Mouse (Mus musculus): ENCODE measurements at regions not wholly inside any gene's neighbourhood (a gene's known extent, or its start where the extent isn't known, plus 50 kb on each side); places are given as distances from the start of the nearest gene placed in this dataset.
A peak's percentile ranks its signal among the peaks of the same experiment; 100 is the strongest.
"Not testable (repeated sequence)": the region's sequence is repeated elsewhere in the genome, so short reads cannot be mapped to it uniquely, and the experiment has no call there.

DNA sequence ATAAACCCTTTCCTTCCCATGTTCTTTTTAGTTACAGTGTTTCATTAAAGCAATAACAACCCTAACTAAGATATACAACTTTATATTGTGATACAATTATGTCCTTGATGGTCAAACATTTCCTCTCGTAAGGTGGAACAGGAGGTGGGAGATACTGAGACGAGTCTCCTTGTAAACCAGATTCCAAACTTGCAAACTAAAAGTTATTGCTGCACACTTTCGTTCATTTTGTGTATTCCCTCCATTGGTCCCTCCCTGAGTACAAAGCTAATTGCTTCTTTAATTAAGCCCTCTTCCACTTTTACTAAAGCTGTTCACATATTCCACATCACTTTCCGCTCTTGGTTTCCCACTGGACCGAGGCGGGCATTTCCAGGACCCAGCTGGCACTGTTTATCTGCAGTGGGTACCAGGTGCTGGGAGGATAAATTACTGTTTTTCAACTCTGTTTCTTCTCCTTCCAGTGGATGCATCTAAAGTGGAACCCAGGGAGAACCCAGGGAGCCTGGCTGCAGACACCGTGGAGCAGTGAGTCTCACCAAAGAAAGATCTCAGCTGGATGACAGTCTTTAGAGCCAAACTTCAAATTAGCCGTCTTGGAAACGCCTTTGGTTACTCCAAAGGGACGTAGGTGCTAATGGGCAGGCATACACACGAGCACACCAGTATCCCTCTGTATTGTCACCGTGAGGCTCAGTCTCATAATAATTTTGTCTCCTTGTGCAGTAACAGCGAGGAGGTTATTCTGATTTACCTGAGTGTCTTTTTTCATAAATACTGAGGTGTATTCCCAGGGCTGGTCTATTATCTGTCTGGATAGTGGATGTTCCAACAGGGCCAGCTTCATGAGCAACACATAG lies 95.5 kb upstream of the Cpsf6 start:
- no peak for DNase-seq (ENCODE audit: low read depth)

DNA sequence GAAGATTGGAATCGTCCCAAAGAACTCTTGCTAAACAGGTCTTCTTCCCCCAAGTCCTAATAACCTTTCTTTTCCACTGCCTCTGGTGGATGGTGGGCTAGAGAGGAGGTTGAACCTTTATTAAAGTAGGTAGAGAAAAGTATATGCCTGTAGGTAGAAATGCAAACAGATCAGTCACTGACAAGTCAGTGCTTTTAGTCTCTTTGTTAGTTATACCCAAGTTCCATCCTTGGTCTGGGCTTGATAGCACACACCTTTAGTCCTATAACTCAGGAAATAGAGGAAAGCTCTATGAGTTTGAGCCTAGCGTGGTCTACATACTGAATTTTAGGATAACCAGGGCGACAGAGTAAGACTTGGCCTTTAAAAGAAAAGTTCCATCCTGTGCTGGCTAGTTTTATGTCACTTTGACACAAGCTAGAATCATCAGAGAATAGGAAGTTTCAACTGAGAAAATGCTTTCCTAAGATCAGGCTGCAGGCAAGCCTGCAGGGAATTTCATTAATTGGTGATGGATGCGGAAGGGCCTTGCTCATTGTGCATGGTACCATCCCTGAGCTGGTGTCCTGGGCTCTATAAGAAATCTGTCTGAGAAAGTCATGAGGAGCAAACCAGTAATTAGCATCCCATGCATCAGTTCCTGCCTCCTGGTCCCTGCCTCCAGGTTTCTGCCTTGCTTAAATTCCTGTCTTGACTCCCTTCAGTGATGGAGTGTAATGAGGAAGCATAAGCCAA lies 94.7 kb upstream of the Cpsf6 start:
- DNase-seq (ENCODE audit: low read depth), result no peak

DNA sequence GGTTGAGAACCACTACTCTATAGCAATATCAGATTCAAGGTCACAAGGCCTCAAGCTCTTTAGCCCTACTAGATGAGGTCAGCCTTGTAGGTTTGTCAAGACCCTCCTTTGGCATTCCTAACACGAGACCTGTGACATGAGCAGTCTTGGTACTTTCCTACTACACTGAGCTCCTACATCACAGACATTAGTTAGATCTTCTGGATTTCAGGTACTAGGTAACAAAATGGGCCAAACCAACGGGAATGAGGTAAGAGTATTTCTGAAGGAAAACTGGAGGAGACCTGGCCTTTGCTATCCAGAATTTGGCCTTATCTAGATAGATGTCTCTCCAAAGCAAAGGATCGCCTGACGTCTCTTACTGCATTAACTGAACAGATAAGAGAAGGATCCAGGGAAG lies 93.7 kb upstream of the Cpsf6 start:
- no peak for DNase-seq (ENCODE audit: low read depth)

- DNase-seq (ENCODE audit: low read depth), result no peak
Measured at GRCm38 (mm10) chr10:117472568-117472930, 92.7 kb upstream of the Cpsf6 start.

DNA sequence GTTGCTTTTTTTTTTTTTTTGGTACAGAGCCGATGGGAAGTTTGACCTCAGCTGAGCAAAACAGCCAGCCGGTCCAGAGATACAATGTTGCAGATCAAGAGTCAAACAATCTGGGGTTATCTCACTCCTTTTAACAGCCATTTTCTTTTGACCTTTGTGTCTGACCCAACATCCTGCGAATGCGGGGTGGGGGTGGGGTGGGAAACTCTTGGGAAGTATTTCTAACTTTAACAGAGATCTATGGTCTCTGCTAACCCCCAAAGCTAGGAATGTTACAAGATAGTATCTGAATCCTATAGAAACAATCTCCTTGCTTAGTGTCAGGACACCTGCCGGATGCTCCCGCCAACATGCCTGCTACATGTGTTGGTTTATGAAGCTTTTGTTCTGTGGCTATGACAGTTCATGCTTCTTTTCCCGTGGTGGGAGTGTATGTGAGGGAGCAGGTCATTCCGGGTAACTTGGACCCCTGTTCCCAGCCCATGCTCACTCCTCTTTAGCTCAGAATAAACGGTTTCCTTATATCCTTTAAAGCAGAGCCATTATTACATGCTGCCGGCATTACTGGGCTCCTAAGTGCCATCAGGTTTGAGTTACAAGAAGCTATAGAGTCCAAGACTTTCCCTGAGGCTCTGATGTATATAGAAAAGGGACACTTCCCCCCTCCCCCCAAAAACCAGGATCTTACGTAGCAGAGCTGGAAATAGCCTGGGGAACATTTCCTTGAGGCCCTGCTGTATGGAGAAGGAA lies 92.2 kb upstream of the Cpsf6 start:
- DNase-seq (ENCODE audit: low read depth), result no peak

DNA sequence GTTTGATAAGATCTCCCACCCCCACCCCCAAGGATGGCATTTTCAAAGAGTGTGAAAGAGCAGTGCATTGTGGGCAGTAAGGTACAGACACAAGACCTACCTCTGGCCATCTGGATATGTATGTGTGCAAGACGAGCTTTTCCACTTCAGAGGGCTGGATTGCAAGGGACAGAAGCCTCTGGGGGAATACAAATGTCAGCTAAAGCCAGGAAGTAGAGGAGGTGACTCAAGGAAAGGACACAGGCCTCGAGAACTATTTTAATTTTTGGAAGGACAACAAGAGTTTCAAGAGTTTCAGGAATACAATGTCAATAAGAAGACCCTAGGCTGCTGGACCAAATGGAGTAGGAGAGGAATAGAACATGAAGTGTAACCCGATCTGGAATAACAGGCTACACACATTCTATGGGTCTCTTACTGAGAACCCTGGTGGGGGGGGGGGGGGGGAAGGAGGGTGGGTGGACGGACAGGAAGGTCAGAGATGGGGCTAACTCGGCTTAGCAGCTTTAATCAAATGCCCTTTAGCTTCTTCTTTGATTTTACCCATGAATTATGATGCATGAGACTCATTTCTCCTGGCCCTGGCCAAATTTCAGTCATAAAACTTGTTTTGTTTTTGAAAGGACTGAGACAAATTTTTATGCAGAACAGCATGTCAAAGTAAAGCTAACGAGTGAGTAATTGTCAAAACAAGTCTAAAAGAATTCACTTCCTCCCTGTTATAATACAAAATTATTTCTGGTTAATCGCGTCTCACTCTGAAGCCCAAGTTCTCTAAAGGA lies 91.4 kb upstream of the Cpsf6 start:
- DNase-seq (ENCODE audit: low read depth), result peak; percentile 25

DNA sequence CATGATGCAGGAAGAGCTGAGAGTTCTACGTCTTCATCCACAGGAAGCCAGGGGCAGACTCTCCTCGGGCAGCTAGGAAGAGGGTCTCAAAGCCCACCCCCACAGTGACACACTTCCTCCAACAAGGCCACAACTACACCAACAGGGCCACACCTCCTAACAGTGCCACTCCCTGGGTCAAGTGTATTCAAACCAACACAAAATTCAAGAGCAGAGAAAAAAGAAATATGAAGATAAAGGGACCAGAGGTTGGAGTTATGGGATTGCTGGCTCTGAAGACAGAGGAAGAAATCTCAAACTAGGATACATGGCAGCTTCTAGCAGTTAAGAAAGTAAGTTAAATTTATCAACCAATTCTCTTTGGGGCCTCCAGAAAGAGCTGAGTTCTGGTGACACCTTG lies 90.7 kb upstream of the Cpsf6 start:
- no peak for DNase-seq (ENCODE audit: low read depth)

GRCm38 (mm10) chr10:117469573-117470090 lies 89.8 kb upstream of the Cpsf6 start:
- DNase-seq (ENCODE audit: low read depth), result no peak

DNA sequence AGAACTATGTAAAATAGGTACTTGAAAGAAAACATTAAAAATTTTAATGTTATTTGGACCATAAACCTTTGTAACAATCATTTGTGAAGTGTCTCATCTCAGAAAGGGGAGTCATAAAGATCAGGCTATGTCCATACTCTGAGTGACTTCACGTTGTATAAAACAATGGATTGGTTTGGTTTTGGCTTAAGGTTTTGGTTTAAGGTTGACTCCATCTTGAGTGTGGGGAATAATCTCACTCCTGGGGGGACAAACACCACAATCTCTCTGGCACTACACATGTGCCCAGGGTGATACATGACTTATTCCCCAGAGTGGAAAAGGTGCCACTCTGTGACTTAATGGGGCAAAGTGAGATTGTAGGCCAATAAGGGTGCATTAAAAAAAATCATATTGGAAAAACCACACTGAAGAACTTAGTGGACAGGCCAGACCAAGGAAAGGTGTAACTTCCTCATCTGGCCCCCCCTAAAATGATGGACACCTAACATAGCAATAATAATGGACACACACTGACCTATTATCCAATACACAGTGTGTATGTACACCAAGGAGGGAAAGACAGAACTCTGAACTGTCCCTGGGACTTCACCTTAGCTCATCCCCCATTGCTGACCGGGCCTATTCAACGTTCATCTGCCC lies 89.2 kb upstream of the Cpsf6 start:
- DNase-seq (ENCODE audit: low read depth), result no peak

GRCm38 (mm10) chr10:117468381-117468780 lies 88.6 kb upstream of the Cpsf6 start:
- DNase-seq (ENCODE audit: low read depth), result no peak

DNA sequence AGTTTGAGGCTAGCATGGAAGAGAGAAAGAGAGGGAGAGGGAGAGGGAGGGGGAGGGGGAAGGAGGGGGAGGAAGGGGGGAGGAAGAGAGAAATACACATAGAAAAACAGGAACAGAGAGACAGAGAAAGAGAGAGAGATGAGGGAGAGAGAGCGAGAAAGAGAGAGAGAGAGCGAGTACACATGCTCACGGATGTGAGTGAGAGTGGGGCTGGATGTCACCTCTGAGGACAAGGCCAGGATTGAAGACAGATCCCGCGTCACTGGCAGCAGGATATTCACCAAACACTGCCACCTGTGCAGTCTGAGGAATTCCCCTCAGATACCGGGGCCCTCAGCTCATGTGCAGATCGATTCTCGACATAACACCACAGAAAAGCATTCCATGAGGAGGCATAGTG lies 87.3 kb upstream of the Cpsf6 start:
- no peak for DNase-seq (ENCODE audit: low read depth)

- DNase-seq (ENCODE audit: low read depth), result no peak
Measured at GRCm38 (mm10) chr10:117466391-117466790, 86.6 kb upstream of the Cpsf6 start.

DNA sequence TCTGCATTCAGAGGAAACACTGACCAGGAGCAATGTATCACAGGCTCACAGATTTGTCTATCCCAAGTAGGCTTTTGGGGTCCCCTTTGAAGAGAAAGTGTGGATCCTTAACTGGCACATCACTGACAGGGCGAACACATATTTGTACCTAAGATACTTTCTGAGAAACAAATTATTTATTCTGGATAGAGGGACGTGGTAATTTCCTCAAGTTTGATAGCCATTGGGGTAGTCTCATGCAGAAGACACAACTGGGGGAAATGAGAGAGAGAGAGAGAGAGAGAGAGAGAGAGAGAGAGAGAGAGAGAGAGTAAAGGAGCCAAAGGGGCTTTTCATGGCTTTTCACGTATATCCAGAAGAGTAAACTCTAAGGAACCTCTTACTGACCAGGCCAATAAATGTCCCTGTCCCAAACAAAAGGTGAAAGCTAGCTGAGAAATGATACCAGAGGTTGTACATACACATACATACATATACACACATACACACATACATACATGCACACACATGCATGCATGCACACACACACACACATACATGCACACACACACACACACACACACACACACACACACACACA lies 85.9 kb upstream of the Cpsf6 start:
- no peak for DNase-seq (ENCODE audit: low read depth)

DNA sequence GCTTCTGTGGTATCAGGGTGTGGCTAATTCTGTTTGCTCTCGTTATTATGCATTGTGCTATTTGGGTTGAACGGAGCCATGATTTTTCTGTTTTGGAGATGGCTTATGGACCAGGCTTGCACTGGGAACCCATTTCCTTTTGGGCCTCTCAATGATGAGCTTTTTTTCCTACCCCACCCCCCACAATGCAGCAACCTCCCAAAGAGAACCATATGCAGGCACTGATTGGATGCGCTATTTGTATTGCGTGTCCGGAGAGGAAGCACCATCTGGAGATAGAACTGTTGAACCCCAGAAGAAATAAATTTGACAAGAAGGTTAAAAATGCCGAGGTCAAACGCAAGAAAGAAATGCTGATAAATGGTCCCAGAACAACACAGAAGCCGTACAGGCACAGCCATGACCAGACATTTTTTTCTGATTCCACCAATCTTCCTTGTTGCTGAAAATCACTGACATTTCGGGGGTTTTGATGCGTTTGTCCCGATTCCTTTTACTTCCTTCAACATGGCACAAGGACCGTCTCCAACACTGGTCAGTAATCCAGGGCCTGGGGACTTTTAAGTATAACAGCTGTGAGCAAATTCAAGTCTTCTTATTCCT lies 85.3 kb upstream of the Cpsf6 start:
- DNase-seq (ENCODE audit: low read depth), result no peak

DNA sequence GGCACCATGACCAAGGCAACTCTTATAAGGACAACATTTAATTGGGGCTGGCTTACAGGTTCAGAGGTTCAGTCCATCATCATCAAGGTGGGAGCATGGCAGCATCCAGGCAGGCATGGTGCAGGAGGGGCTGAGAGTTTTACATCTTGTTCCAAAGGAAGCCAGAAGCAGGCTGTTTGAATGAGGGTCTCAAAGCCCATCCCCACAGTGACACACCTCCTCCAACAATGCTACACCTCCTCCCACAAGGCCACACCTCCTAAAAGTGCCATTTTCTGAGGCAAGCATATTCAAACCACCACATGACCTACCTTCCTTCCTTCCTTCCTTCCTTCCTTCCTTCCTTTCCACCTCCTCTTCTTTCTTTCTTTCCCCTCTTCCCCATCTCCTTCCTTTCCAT lies 84.5 kb upstream of the Cpsf6 start:
- not testable (repeated sequence) for DNase-seq (ENCODE audit: low read depth)

GRCm38 (mm10) chr10:117463636-117464035 lies 83.8 kb upstream of the Cpsf6 start:
- DNase-seq (ENCODE audit: low read depth), result no peak

GRCm38 (mm10) chr10:117462921-117463320 lies 83.1 kb upstream of the Cpsf6 start:
- no peak for DNase-seq (ENCODE audit: low read depth)

- DNase-seq (ENCODE audit: low read depth), result no peak
Measured at GRCm38 (mm10) chr10:117461791-117462516, 82.1 kb upstream of the Cpsf6 start.

GRCm38 (mm10) chr10:117461261-117461660 lies 81.4 kb upstream of the Cpsf6 start:
- DNase-seq (ENCODE audit: low read depth), result no peak

GRCm38 (mm10) chr10:117460366-117460730 lies 80.5 kb upstream of the Cpsf6 start:
- DNase-seq (ENCODE audit: low read depth), result no peak
